Mouse (Mus musculus): Measurements from ENCODE around the gene Mark4. TPM values are rescaled to one million over a fixed set of nuclear protein-coding genes. Genes with fewer than 3 reads are reported as not detected.

Mark4 gene
- 2.2 and 2.6 TPM in 2 replicates for polyA plus RNA-seq (2012; rRNA removed)

DNA sequence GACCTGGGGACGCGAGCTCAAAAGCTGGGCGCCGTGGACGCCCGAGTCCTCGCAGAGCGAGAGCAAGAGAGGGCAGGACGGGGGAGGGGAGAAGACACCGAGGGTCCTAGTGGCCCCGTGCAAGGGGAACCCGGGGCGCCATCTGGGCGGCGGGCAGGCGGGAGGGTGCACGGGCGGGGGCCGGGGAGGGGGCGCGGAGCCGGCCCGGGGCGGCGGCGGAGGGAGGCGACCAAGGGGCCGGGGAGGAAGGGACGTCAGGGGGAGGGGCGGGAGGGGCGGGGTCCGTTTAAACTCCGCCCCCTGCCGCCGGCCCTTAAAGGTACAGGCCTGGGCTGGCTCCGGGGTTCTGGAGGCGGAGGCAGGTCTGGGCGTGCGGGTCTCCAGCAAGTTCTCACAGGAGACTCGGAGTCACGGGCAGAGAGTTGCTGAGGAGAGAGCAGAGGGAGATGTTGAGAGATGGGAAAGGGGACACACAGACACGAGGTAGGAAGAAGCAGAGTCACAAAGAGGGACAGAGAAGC is at the start of gene Mark4:
Gene Mark4, minus strand, starts transcription at position 231 of the 521 bp plus-strand sequence.

DNA sequence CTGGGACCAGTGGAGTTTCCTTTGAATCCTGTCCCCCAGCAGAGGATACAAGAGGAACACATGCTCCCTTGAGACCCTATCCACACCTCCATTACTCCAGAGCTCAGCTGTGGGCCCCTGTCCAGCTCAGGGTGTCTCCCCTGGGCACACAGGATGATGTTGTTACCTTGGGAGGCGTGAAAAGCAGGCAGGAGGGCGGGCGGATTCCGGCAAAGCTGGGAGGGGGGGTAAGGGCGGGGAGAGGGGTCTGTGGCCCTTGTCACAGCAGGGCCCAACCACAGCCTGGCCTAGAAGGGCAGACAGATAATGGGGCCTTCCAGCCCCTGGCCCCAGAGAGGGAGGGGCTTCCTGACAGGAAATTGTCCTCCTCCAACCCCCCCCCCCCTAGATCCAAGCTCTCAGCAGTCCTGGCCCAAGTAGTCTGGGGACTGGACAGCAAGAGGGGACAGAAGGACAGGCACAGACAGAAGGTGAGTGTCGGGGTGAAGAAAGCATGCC is 4.3 kb upstream of the Mark4 start, which contains the start of gene Exoc3l2:
Gene Exoc3l2, plus strand, starts transcription at position 448 of the 498 bp plus-strand sequence.

DNA sequence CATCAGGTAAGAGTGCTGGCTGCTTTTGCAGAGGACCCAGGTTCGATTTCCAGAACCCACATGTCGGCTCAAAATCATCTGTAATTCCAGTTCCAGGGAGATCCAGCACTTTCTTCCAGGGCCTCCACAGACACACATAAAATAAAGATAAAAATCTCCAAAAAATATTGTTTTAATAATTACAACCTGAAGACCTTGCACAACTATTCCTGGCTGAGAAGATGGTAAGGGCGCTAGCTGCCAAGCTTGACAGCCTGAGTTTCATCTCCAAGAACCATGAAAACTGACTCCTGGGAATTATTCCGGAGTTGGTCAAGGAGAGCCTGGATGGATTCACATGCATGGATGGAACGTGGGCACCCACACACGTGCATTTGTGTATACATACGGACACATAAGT is 54.1 kb downstream of the Mark4 start, which contains the start of gene Ckm:
Gene Ckm, plus strand, starts transcription at position 301 of the 400 bp plus-strand sequence.

DNA sequence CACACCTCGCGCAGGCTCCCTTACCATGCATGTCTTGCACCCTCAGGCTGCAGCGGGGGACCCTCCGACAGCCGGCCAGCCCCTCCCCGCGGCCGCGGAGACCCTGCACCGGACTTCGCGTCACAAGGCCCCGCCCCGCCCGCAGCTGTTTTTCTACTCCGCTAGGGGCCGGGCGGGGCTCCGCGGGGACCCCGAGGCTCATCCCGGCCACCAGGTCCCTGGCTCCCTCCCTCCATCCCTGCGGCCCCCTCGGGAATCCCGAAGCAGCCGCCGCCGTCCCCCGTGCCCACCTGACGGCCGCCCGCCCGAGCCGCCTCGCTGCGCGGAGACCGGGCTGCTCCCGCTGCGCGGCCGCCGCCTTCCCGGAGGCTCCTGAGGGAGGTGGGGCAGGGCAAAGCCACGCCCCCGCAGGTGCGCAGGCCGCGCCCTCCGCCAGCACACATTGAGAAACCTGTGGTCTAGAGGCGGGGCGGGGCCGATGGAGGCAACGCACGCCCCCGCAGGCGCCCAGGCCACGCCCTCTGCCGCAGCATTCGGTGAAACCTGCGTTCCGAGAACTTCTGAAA is 54.8 kb downstream of the Mark4 start, which contains the start of gene Klc3:
Gene Klc3, minus strand, starts transcription at position 374 of the 566 bp plus-strand sequence.

DNA sequence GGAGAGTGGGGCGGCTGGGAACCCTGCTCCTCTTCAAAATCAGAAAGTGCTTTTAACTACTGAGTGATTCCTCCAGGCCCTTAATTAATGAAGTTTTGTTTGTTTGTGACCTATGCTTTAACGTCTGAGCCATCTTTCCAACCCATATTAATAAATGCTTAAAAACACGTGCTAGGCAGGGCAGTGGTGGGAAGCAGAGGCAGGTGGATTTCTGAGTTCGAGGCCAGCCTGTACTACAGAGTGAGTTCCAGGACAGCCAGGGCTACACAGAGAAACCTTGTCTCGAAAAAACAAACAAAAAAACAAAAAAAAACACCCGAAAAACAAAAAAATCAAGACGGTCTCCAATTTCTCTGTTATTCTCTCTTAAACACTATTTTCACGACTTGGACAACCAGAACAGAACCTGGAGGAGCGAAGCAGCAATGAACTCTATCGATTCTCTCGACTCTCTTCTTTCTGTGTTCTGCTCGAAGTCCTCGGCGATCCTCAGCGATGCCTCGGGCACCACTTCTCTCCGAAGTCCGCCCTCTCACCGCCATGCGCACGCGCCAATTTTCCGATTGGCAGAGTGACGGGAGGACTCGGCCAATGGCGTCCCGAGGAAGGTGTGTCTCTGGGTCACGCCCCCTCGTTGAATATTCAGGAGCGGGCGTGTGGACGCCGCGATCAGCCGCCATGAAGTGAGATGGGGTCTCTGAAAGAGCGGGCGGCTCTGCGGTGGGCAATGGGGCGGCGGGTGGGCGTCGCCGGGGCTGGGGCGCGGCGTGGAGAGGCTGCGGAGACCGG is 77.0 kb downstream of the Mark4 start, which contains the start of gene Ercc2:
Gene Ercc2, plus strand, starts transcription at position 634 of the 789 bp plus-strand sequence.

Other genes with a start within 250 kb of the Mark4 start
- gene Gpr4, start 246.3 kb downstream of the Mark4 start, polyA plus RNA-seq (2012; rRNA removed): 0.33 TPM in 2 replicates
- gene Opa3, start 230.5 kb downstream of the Mark4 start, polyA plus RNA-seq (2012; rRNA removed): 8.3 and 8.6 TPM in 2 replicates
- gene Vasp, start 187.0 kb downstream of the Mark4 start, polyA plus RNA-seq (2012; rRNA removed): 35.5 and 39.5 TPM in 2 replicates
- 0.03 TPM in 1 of 2 replicates, not detected in the other for gene Ppm1n, start 178.8 kb downstream of the Mark4 start, polyA plus RNA-seq (2012; rRNA removed)
- gene Rtn2, start 176.2 kb downstream of the Mark4 start, polyA plus RNA-seq (2012; rRNA removed): 2.9 and 3.9 TPM in 2 replicates
- gene Fosb, start 148.8 kb downstream of the Mark4 start, polyA plus RNA-seq (2012; rRNA removed): 0.06 and 0.07 TPM in 2 replicates
- 8.6 and 9.6 TPM in 2 replicates for gene Ercc1, start 114.0 kb downstream of the Mark4 start, polyA plus RNA-seq (2012; rRNA removed)
- gene Cd3eap, start 99.3 kb downstream of the Mark4 start, polyA plus RNA-seq (2012; rRNA removed): 7.3 and 7.5 TPM in 2 replicates
- 1.7 and 1.9 TPM in 2 replicates for gene Ppp1r13l, start 99.1 kb downstream of the Mark4 start, polyA plus RNA-seq (2012; rRNA removed)
- 9.9 and 11.5 TPM in 2 replicates for gene Ercc2, start 76.8 kb downstream of the Mark4 start, polyA plus RNA-seq (2012; rRNA removed)
- 0.16 and 0.23 TPM in 2 replicates for gene Klc3, start 54.7 kb downstream of the Mark4 start, polyA plus RNA-seq (2012; rRNA removed)
- gene Ckm, start 54.0 kb downstream of the Mark4 start, polyA plus RNA-seq (2012; rRNA removed): 0.14 and 5.3 TPM in 2 replicates
- gene Exoc3l2, start 4.5 kb upstream of the Mark4 start, polyA plus RNA-seq (2012; rRNA removed): 1.7 and 1.9 TPM in 2 replicates
- gene Bloc1s3, start 49.5 kb upstream of the Mark4 start, polyA plus RNA-seq (2012; rRNA removed): 1.8 and 2.1 TPM in 2 replicates
- gene Trappc6a, start 49.6 kb upstream of the Mark4 start, polyA plus RNA-seq (2012; rRNA removed): 19.8 and 25.1 TPM in 2 replicates
- gene Nkpd1, start 59.0 kb upstream of the Mark4 start, polyA plus RNA-seq (2012; rRNA removed): 0.03 TPM in 2 replicates
- 17.7 and 19.6 TPM in 2 replicates for gene Ppp1r37, start 104.3 kb upstream of the Mark4 start, polyA plus RNA-seq (2012; rRNA removed)
- gene Zfp296, start 118.5 kb upstream of the Mark4 start, polyA plus RNA-seq (2012; rRNA removed): 0.66 and 0.83 TPM in 2 replicates
- 29.5 and 35.4 TPM in 2 replicates for gene Gemin7, start 118.8 kb upstream of the Mark4 start, polyA plus RNA-seq (2012; rRNA removed)
- gene Clasrp, start 145.7 kb upstream of the Mark4 start, polyA plus RNA-seq (2012; rRNA removed): 19.1 and 20.8 TPM in 2 replicates
- 1.3 and 1.5 TPM in 2 replicates for gene Relb, start 170.6 kb upstream of the Mark4 start, polyA plus RNA-seq (2012; rRNA removed)
- gene Clptm1, start 206.2 kb upstream of the Mark4 start, polyA plus RNA-seq (2012; rRNA removed): 19.1 and 22.8 TPM in 2 replicates
- gene Apoc2, start 219.1 kb upstream of the Mark4 start, polyA plus RNA-seq (2012; rRNA removed): 439 and 482 TPM in 2 replicates
- 2.8 and 3.9 TPM in 2 replicates for gene Gm44805, start 222.6 kb upstream of the Mark4 start, polyA plus RNA-seq (2012; rRNA removed)
- 77.5 and 93.8 TPM in 2 replicates for gene Apoc4, start 222.7 kb upstream of the Mark4 start, polyA plus RNA-seq (2012; rRNA removed)
- 191 and 192 TPM in 2 replicates for gene Apoc1, start 233.8 kb upstream of the Mark4 start, polyA plus RNA-seq (2012; rRNA removed)
- 2,192 and 2,254 TPM in 2 replicates for gene Apoe, start 240.4 kb upstream of the Mark4 start, polyA plus RNA-seq (2012; rRNA removed)